Mouse (Mus musculus) lung, adult 2 months (tissue): ENCODE measurements around the gene Itk.

Experiments
- CTCF ChIP-seq: fragments of 200-500 bp; IDR thresholded peaks from 2 replicates; pipeline ENCODE4 v1.5.1; 2011; ENCODE audit warnings: mild to moderate bottlenecking, low read length, control low read depth; ENCODE audit not compliant: insufficient read depth
- POLR2A ChIP-seq: fragments of 200-500 bp; IDR thresholded peaks from 2 replicates; pipeline ENCODE4 v1.6.1; 2011; ENCODE audit warnings: low read depth, mild to moderate bottlenecking, control low read depth, low read length, borderline replicate concordance; ENCODE audit errors: extremely low read depth

DNA sequence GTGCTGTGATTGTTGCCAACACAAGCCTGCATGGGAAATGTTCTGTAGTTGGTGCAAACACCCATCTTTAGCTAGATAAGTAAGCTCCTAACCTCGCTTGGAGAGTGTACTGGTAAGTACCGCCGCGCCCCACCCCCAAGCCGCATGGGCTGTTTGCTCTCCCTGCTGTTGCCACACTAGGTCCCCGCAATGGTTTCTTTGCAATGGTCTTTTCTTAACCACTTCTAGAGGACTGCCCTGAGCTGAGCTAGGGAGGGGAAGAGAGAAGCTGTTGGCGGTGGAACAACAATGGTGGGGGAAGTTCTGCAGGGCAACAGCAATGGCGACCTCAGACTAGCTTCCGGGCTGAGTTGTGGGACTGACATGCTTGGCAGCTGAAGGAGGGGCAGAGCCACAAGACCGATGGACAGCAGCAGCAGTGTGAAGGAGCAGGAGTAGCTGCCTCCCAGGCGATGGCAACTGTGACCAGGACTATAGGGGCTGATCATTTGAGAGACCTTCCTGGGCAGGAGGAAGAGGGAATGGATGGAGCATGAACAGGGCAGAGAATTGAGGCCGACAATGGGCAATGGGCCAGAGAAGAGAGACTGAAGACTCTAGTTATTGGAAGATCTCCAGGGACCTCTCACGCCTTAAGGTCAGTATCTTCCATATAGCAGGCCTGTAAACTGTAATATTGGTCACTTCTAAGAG is 7.0 kb upstream of the Itk start, which contains the start of gene Fam71b:
- no peak for TF ChIP-seq CTCF
- TF ChIP-seq POLR2A: no peak
